Mouse (Mus musculus): ENCODE measurements at regions not wholly inside any gene's neighbourhood (a gene's known extent, or its start where the extent isn't known, plus 50 kb on each side); places are given as distances from the start of the nearest gene placed in this dataset.
A peak's percentile ranks its signal among the peaks of the same experiment; 100 is the strongest.

DNA sequence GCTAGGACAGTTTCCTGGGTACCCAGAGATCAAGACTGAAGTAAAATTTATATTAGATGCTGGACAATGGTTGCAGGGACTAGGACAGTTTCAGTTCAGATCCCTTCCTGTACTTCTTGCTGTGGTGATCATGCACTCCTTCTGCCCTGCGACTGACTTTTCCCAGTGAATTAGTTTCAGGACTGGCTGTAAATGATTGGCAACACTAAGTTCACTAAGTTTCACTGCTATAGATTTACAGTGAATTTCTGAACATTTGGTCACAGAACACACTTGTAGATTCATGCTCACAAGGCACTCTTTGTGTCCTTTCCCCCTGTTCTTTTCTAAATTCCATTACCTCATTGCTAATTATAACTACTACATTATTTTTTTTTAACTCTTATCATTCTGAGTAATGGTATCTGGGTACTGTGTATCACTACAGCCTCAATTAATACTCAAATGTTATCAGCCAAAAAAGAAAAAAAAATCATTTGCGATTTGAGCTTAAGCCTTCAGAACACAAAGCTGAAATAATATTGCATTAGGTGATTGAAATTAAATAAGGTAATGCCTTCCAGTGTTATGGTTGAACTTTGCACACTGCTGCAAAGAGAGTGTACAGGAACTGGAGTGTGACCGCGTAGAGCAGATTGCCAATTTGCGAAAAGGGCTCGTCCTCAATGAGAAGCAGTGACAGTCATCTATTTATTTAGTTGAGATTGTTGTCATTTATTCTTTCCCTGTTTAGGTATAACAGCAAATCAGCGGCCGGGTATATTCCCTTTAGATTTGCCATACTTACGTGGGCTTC lies 618.2 kb upstream of the Alcam start:
- no peak for ATAC-seq
- H3K36me3 ChIP-seq (ENCODE audit: control insufficient read depth, insufficient read depth, low read length) = no peaks in the 10 kb centered on the region
- H3K9me3 ChIP-seq (ENCODE audit: control insufficient read depth, low read length) = no peaks in the 10 kb centered on the region
- 77% methylated on average over 9 of the region's 9 CpGs for WGBS
- no peak overlapping the region for H3K4me3 ChIP-seq (ENCODE audit: low read length)
- H3K4me2 ChIP-seq (ENCODE audit: low read length) = no peak overlapping the region
- no peak overlapping the region for H3K27ac ChIP-seq (ENCODE audit: low read depth, low read length)
- no peaks in the 10 kb centered on the region for H3K4me1 ChIP-seq (ENCODE audit: control insufficient read depth, insufficient read depth, low read depth, low read length)
- no peak overlapping the region for H3K9ac ChIP-seq (ENCODE audit: low read depth, low read length)
- no peaks in the 10 kb centered on the region for H3K27me3 ChIP-seq (replicated peaks; ENCODE audit: control insufficient read depth, insufficient read depth, low read length)

DNA sequence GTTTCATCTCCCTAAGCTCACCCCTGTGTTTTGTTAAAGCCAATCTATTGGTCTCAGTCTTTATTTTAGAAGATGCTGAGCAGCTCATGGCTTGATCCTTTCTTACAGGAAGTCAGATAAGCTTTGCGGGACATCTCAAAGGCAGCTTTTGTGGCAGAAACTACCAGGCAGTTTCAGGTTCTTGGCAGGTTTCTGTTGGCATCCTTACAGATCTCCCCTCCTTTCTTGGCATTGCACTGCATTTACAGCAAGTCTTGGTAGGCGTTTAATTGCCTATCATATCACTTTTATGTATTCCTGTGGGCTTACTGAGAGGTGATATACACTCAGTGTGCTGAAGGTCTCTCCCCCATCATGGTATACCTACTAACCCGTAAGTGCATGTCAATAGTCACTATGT lies 610.3 kb upstream of the Alcam start:
- no peak overlapping the region for H3K9ac ChIP-seq (ENCODE audit: low read depth, low read length)
- H3K36me3 ChIP-seq (ENCODE audit: control insufficient read depth, insufficient read depth, low read length) = no peaks in the 10 kb centered on the region
- no peaks in the 10 kb centered on the region for H3K27me3 ChIP-seq (replicated peaks; ENCODE audit: control insufficient read depth, insufficient read depth, low read length)
- H3K4me3 ChIP-seq (ENCODE audit: low read length) = no peak overlapping the region
- ATAC-seq = no peak
- H3K9me3 ChIP-seq (ENCODE audit: control insufficient read depth, low read length) = no peaks in the 10 kb centered on the region
- no peak overlapping the region for H3K27ac ChIP-seq (ENCODE audit: low read depth, low read length)
- H3K4me1 ChIP-seq (ENCODE audit: control insufficient read depth, insufficient read depth, low read depth, low read length) = no peaks in the 10 kb centered on the region
- WGBS = 77% methylated on average over 3 of the region's 3 CpGs
- H3K4me2 ChIP-seq (ENCODE audit: low read length) = no peak overlapping the region

GRCm38 (mm10) chr16:53063061-53063460 lies 609.2 kb upstream of the Alcam start:
- Histone ChIP-seq H3K9ac (ENCODE audit: low read depth, low read length) (no peak overlapping the region), H3K27ac (ENCODE audit: low read depth, low read length) (no peak overlapping the region), H3K36me3 (ENCODE audit: control insufficient read depth, insufficient read depth, low read length) (no peaks in the 10 kb centered on the region), H3K4me3 (ENCODE audit: low read length) (no peak overlapping the region), H3K4me2 (ENCODE audit: low read length) (no peak overlapping the region), H3K4me1 (ENCODE audit: control insufficient read depth, insufficient read depth, low read depth, low read length) (no peaks in the 10 kb centered on the region), H3K9me3 (ENCODE audit: control insufficient read depth, low read length) (no peaks in the 10 kb centered on the region), H3K27me3 (replicated peaks; ENCODE audit: control insufficient read depth, insufficient read depth, low read length) (no peaks in the 10 kb centered on the region)
- no peak for ATAC-seq
- 61% methylated on average over 5 of the region's 5 CpGs for WGBS

GRCm38 (mm10) chr16:53026056-53026455 lies 572.2 kb upstream of the Alcam start:
- Histone ChIP-seq H3K9me3 (ENCODE audit: control insufficient read depth, low read length) (no peaks in the 10 kb centered on the region), H3K36me3 (ENCODE audit: control insufficient read depth, insufficient read depth, low read length) (no peaks in the 10 kb centered on the region), H3K27ac (ENCODE audit: low read depth, low read length) (no peak overlapping the region), H3K4me1 (ENCODE audit: control insufficient read depth, insufficient read depth, low read depth, low read length) (no peaks in the 10 kb centered on the region), H3K27me3 (replicated peaks; ENCODE audit: control insufficient read depth, insufficient read depth, low read length) (no peaks in the 10 kb centered on the region), H3K9ac (ENCODE audit: low read depth, low read length) (no peak overlapping the region), H3K4me2 (ENCODE audit: low read length) (no peak overlapping the region), H3K4me3 (ENCODE audit: low read length) (no peak overlapping the region)
- WGBS = 48% methylated on average over 1 of the region's 1 CpGs
- no peak for ATAC-seq

- no peaks in the 10 kb centered on the region for H3K4me1 ChIP-seq (ENCODE audit: control insufficient read depth, insufficient read depth, low read depth, low read length)
- no peaks in the 10 kb centered on the region for H3K9me3 ChIP-seq (ENCODE audit: control insufficient read depth, low read length)
- H3K27ac ChIP-seq (ENCODE audit: low read depth, low read length) = no peak overlapping the region
- H3K4me2 ChIP-seq (ENCODE audit: low read length) = no peak overlapping the region
- no peaks in the 10 kb centered on the region for H3K36me3 ChIP-seq (ENCODE audit: control insufficient read depth, insufficient read depth, low read length)
- H3K4me3 ChIP-seq (ENCODE audit: low read length) = no peak overlapping the region
- H3K27me3 ChIP-seq (replicated peaks; ENCODE audit: control insufficient read depth, insufficient read depth, low read length) = no peaks in the 10 kb centered on the region
- no peak overlapping the region for H3K9ac ChIP-seq (ENCODE audit: low read depth, low read length)
- ATAC-seq = no peak
- 69% methylated on average over 1 of the region's 1 CpGs for WGBS
Observed at GRCm38 (mm10) chr16:53011847-53012246, 558.0 kb upstream of the Alcam start.

GRCm38 (mm10) chr16:52988852-52989397 lies 535.1 kb upstream of the Alcam start:
- H3K27ac ChIP-seq (ENCODE audit: low read depth, low read length) = no peak overlapping the region
- WGBS = 82% methylated on average over 1 of the region's 1 CpGs
- H3K27me3 ChIP-seq (replicated peaks; ENCODE audit: control insufficient read depth, insufficient read depth, low read length) = no peaks in the 10 kb centered on the region
- H3K9ac ChIP-seq (ENCODE audit: low read depth, low read length) = no peak overlapping the region
- no peak overlapping the region for H3K4me3 ChIP-seq (ENCODE audit: low read length)
- no peak for ATAC-seq
- no peaks in the 10 kb centered on the region for H3K36me3 ChIP-seq (ENCODE audit: control insufficient read depth, insufficient read depth, low read length)
- H3K4me1 ChIP-seq (ENCODE audit: control insufficient read depth, insufficient read depth, low read depth, low read length) = no peaks in the 10 kb centered on the region
- no peak overlapping the region for H3K4me2 ChIP-seq (ENCODE audit: low read length)
- H3K9me3 ChIP-seq (ENCODE audit: control insufficient read depth, low read length) = no peaks in the 10 kb centered on the region

DNA sequence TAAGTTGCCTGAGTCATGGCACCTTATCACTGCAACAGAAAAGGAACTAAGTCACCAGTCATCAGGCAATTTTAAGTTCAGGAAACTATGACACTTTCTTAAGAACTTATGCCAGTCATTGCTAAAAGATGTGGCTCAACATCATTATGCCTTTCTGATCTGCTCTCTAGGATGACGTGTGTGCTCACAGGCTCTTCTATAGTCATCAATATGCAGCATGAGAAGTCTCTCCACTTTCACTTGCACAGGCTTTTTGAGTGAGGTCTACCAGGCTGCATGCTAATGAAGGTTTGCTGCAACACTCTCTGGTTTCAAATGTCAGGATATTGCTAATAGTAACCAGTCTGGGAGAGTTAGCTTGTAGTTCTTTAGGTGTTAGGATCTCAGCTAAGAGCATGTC lies 530.5 kb upstream of the Alcam start:
- Histone ChIP-seq H3K4me3 (ENCODE audit: low read length) (no peak overlapping the region), H3K4me2 (ENCODE audit: low read length) (no peak overlapping the region), H3K27ac (ENCODE audit: low read depth, low read length) (no peak overlapping the region), H3K4me1 (ENCODE audit: control insufficient read depth, insufficient read depth, low read depth, low read length) (no peaks in the 10 kb centered on the region), H3K9me3 (ENCODE audit: control insufficient read depth, low read length) (no peaks in the 10 kb centered on the region), H3K36me3 (ENCODE audit: control insufficient read depth, insufficient read depth, low read length) (no peaks in the 10 kb centered on the region), H3K9ac (ENCODE audit: low read depth, low read length) (no peak overlapping the region), H3K27me3 (replicated peaks; ENCODE audit: control insufficient read depth, insufficient read depth, low read length) (no peaks in the 10 kb centered on the region)
- WGBS = 38% methylated on average over 1 of the region's 1 CpGs
- peak; percentile 89 for ATAC-seq

DNA sequence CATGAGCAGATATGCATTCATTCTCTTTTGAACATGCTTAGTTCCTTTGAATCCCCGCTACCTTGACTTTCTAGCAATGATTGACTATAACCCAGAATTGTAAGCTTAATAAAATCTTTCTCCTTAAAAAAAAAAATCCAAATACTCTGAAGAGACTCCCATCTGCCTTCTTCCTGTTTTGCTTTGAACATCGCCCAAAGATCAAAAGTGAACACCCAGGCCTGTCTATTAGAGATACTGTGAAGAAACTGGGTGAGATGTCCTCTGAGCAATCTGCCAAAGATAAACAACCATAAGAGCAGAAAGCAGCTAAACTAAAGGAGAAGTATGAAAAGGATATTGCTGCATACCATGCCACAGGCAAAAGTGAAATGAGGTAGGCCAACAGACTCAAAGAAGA lies 527.1 kb upstream of the Alcam start:
- Histone ChIP-seq H3K4me3 (ENCODE audit: low read length) (no peak overlapping the region), H3K4me1 (ENCODE audit: control insufficient read depth, insufficient read depth, low read depth, low read length) (no peaks in the 10 kb centered on the region), H3K4me2 (ENCODE audit: low read length) (no peak overlapping the region), H3K9me3 (ENCODE audit: control insufficient read depth, low read length) (no peaks in the 10 kb centered on the region), H3K27me3 (replicated peaks; ENCODE audit: control insufficient read depth, insufficient read depth, low read length) (no peaks in the 10 kb centered on the region), H3K36me3 (ENCODE audit: control insufficient read depth, insufficient read depth, low read length) (no peaks in the 10 kb centered on the region), H3K9ac (ENCODE audit: low read depth, low read length) (no peak overlapping the region), H3K27ac (ENCODE audit: low read depth, low read length) (no peak overlapping the region)
- ATAC-seq = no peak
- 92% methylated on average over 2 of the region's 2 CpGs for WGBS

GRCm38 (mm10) chr16:52972811-52973210 lies 518.9 kb upstream of the Alcam start:
- WGBS = 94% methylated on average over 2 of the region's 2 CpGs
- no peaks in the 10 kb centered on the region for H3K9me3 ChIP-seq (ENCODE audit: control insufficient read depth, low read length)
- H3K4me2 ChIP-seq (ENCODE audit: low read length) = no peak overlapping the region
- no peaks in the 10 kb centered on the region for H3K36me3 ChIP-seq (ENCODE audit: control insufficient read depth, insufficient read depth, low read length)
- H3K9ac ChIP-seq (ENCODE audit: low read depth, low read length) = no peak overlapping the region
- ATAC-seq = no peak
- H3K27ac ChIP-seq (ENCODE audit: low read depth, low read length) = no peak overlapping the region
- no peaks in the 10 kb centered on the region for H3K27me3 ChIP-seq (replicated peaks; ENCODE audit: control insufficient read depth, insufficient read depth, low read length)
- H3K4me3 ChIP-seq (ENCODE audit: low read length) = no peak overlapping the region
- no peaks in the 10 kb centered on the region for H3K4me1 ChIP-seq (ENCODE audit: control insufficient read depth, insufficient read depth, low read depth, low read length)

Measured in hindbrain, embryonic 16.5 days (tissue).